Mouse (Mus musculus): ENCODE data around the gene Gm17359.

- no peak for TF ChIP-seq POLR2A (IDR thresholded peaks at IDR 0.05; ENCODE audit: low read depth, low read length)
- no peak for TF ChIP-seq CTCF (IDR thresholded peaks at IDR 0.05; ENCODE audit: extremely low read depth, insufficient read depth, insufficient read length, insufficient replicate concordance)
Measured at GRCm38 (mm10) chr3:79493064-79493463, 156.6 kb downstream of the Gm17359 start.
